Mouse (Mus musculus) G1E (cell line): ENCODE data around the gene Gm20661.

Experiments
- CTCF ChIP-seq: IDR thresholded peaks from 2 replicates; pipeline ENCODE4 v1.5.1; 2012; ENCODE audit warnings: low read depth, low read length, inconsistent platforms, mixed read lengths
- GATA1 ChIP-seq: IDR thresholded peaks from 2 replicates; pipeline ENCODE4 v1.6.1; 2012; ENCODE audit warnings: borderline replicate concordance, low read length, inconsistent platforms, mixed read lengths
- GATA2 ChIP-seq: IDR thresholded peaks from 2 replicates; pipeline ENCODE4 v1.6.1; 2012; ENCODE audit warnings: low read depth, low read length, inconsistent platforms, borderline replicate concordance
- POLR2AphosphoS5 ChIP-seq: IDR thresholded peaks from 2 replicates; pipeline ENCODE4 v1.6.1; 2012; ENCODE audit warnings: low read depth, low read length, inconsistent platforms; ENCODE audit not compliant: insufficient replicate concordance
- TAL1 ChIP-seq: conservative IDR thresholded peaks from 2 replicates; pipeline ENCODE4 v1.6.1; 2012; ENCODE audit warnings: low read depth, low read length, inconsistent platforms, mixed read lengths

DNA sequence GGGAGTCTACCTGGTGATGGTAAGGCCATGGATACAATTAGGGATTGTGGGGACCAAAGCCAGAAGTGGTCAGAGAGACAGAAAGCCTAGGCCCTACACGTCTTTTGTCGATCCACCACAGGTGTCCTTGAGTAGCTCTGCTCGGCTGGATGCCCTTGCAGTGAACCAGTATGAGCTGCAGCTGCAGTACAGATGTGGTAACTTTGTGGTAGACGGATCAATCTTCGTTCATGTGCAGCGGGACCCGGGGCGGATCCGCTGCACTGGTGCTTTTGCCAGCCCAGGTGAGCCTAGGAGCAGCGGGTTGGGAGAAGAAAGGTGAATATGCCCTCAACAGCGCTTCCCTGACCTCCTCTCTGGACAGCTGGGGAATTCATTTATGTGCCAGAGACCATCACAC is 10.2 kb downstream of the Gm20661 start:
- no peak for TF ChIP-seq CTCF
- TF ChIP-seq GATA2: no peak
- no peak for TF ChIP-seq GATA1
- no peak for TF ChIP-seq POLR2AphosphoS5
- TF ChIP-seq TAL1: no peak
